Mouse (Mus musculus): ENCODE data around the gene Gm20388.

GRCm38 (mm10) chr8:123112892-123113291, 3202.3 kb downstream of the Gm20388 start:
- no peak for TF ChIP-seq CTCF (IDR thresholded peaks at IDR 0.05; ENCODE audit: insufficient read depth, low read depth, low read length)
- TF ChIP-seq POLR2A (IDR thresholded peaks at IDR 0.05; ENCODE audit: insufficient read depth, low read depth, low read length) = no peak

Data from olfactory bulb, adult 2 months (tissue).